Mouse (Mus musculus) hindbrain, embryonic 10.5 days (tissue): Measurements from ENCODE around the gene Zfp488. TPM values are rescaled to one million over a fixed set of nuclear protein-coding genes. Genes with fewer than 3 reads are reported as not detected.

ENCODE experiments used
- DNase-seq: peaks from one replicate; pipeline ENCODE4 v3.0.0-alpha.2; 2017; ENCODE audit warnings: low spot score
- H3K27ac ChIP-seq: fragments of 300-500 bp; sonication (generic); 2 replicates; pipeline ENCODE4 v1.5.1; 2016; ENCODE audit warnings: mild to moderate bottlenecking, moderate library complexity
- H3K27me3 ChIP-seq: fragments of 300-500 bp; sonication (generic); 2 replicates; pipeline ENCODE4 v1.6.1; 2016; ENCODE audit warnings: mild to moderate bottlenecking; ENCODE audit not compliant: poor library complexity, insufficient read depth, severe bottlenecking
- H3K36me3 ChIP-seq: fragments of 300-500 bp; sonication (generic); 2 replicates; pipeline ENCODE4 v1.6.1; 2016; ENCODE audit warnings: mild to moderate bottlenecking, moderate library complexity
- H3K4me1 ChIP-seq: fragments of 300-500 bp; sonication (generic); replicated peaks from 2 replicates; pipeline ENCODE4 v1.6.1; 2016; ENCODE audit warnings: mild to moderate bottlenecking
- H3K4me3 ChIP-seq: fragments of 300-500 bp; sonication (generic); 2 replicates; pipeline ENCODE4 v1.5.1; 2016; ENCODE audit warnings: mild to moderate bottlenecking, moderate library complexity
- H3K9me3 ChIP-seq: fragments of 300-500 bp; sonication (generic); 2 replicates; pipeline ENCODE4 v1.6.1; 2016; ENCODE audit warnings: mild to moderate bottlenecking, moderate library complexity
- WGBS: fragments of 180-500 bp; shearing (Covaris S2); methylation state at CpG from one replicate; pipeline ENCODE4 v1.1.7; 2016; 5-methylcytosine and 5-hydroxymethylcytosine counted together
- polyA plus RNA-seq: library from polyadenylated mRNA; unstranded; fragments of >200 nt; fragmentation: Nextera tagmentation; extraction: Ambion mirVana; gene quantifications from 2 replicates; pipeline ENCODE4 v1.2.1, GENCODE M21; 2016

Zfp488 gene
- polyA plus RNA-seq, 1 experiment from 2014 or later, result 0.16 TPM

GRCm38 (mm10) chr14:33977748-33978147 is 816 bp downstream of the Zfp488 start:
- no peaks in the 10 kb centered on the region for H3K9me3 ChIP-seq
- DNase-seq, result no peak
- H3K27me3 ChIP-seq, result peaks cover 23% of the 10 kb centered on the region
- 31% methylated on average over 7 of the region's 7 CpGs for WGBS
- H3K36me3 ChIP-seq, result no peaks in the 10 kb centered on the region
- H3K4me1 ChIP-seq, result peaks cover 24% of the 10 kb centered on the region
- H3K4me3 ChIP-seq, result no peak overlapping the region; the same call in 1 of the 2 replicates
- H3K27ac ChIP-seq, result no peak overlapping the region

- peaks cover 22% of the 10 kb centered on the region for H3K27me3 ChIP-seq
- no peak for DNase-seq
- H3K27ac ChIP-seq, result no peak overlapping the region
- no peaks in the 10 kb centered on the region for H3K9me3 ChIP-seq
- 50% methylated on average over 5 of the region's 5 CpGs for WGBS
- H3K4me3 ChIP-seq, result no peak overlapping the region
- H3K36me3 ChIP-seq, result no peaks in the 10 kb centered on the region
- peaks cover 24% of the 10 kb centered on the region for H3K4me1 ChIP-seq
These were observed 3.8 kb downstream of the Zfp488 start for GRCm38 (mm10) chr14:33974752-33975151.

- Histone ChIP-seq H3K4me3 (no peak overlapping the region), H3K27me3 (peaks cover 2% of the 10 kb centered on the region; the same call in 1 of the 2 replicates), H3K27ac (no peak overlapping the region), H3K9me3 (no peaks in the 10 kb centered on the region), H3K36me3 (no peaks in the 10 kb centered on the region), H3K4me1 (peaks cover 10% of the 10 kb centered on the region; the same call in 1 of the 2 replicates)
- no peak for DNase-seq
- WGBS, result 46% methylated on average over 7 of the region's 7 CpGs
These were observed 5.9 kb downstream of the Zfp488 start for GRCm38 (mm10) chr14:33972679-33973078.

- H3K27me3 ChIP-seq, result no peaks in the 10 kb centered on the region
- no peaks in the 10 kb centered on the region for H3K4me1 ChIP-seq
- H3K27ac ChIP-seq, result no peak overlapping the region
- WGBS, result 64% methylated on average over 7 of the region's 7 CpGs
- DNase-seq, result no peak
- H3K4me3 ChIP-seq, result no peak overlapping the region
- H3K36me3 ChIP-seq, result no peaks in the 10 kb centered on the region
- no peaks in the 10 kb centered on the region for H3K9me3 ChIP-seq
These were observed 12.9 kb downstream of the Zfp488 start for GRCm38 (mm10) chr14:33965675-33966074.

GRCm38 (mm10) chr14:33959341-33959740 is 19.2 kb downstream of the Zfp488 start:
- H3K4me3 ChIP-seq, result no peak overlapping the region
- H3K4me1 ChIP-seq, result no peaks in the 10 kb centered on the region
- no peaks in the 10 kb centered on the region for H3K36me3 ChIP-seq
- WGBS, result 15% methylated on average over 9 of the region's 9 CpGs
- H3K27me3 ChIP-seq, result no peaks in the 10 kb centered on the region
- DNase-seq, result peak; percentile 32
- no peak overlapping the region for H3K27ac ChIP-seq
- no peaks in the 10 kb centered on the region for H3K9me3 ChIP-seq

- 74% methylated on average over 3 of the region's 3 CpGs for WGBS
These were observed 19.7 kb downstream of the Zfp488 start for GRCm38 (mm10) chr14:33958841-33959240.

GRCm38 (mm10) chr14:33958186-33958585 is 20.4 kb downstream of the Zfp488 start:
- H3K9me3 ChIP-seq, result no peaks in the 10 kb centered on the region
- no peak for DNase-seq
- H3K27ac ChIP-seq, result no peak overlapping the region
- no peaks in the 10 kb centered on the region for H3K4me1 ChIP-seq
- no peak overlapping the region for H3K4me3 ChIP-seq
- no peaks in the 10 kb centered on the region for H3K36me3 ChIP-seq
- no peaks in the 10 kb centered on the region for H3K27me3 ChIP-seq
- WGBS, result 93% methylated on average over 4 of the region's 4 CpGs

More at GRCm38 (mm10) chr14:33958841-33959240, 19.7 kb downstream of the Zfp488 start:
- Histone ChIP-seq H3K9me3 (no peaks in the 10 kb centered on the region), H3K27me3 (no peaks in the 10 kb centered on the region), H3K27ac (no peak overlapping the region), H3K4me3 (no peak overlapping the region), H3K4me1 (no peaks in the 10 kb centered on the region), H3K36me3 (no peaks in the 10 kb centered on the region)
- no peak for DNase-seq

- H3K27me3 ChIP-seq, result no peaks in the 10 kb centered on the region
- 78% methylated on average over 13 of the region's 13 CpGs for WGBS
These were observed 22.5 kb downstream of the Zfp488 start for GRCm38 (mm10) chr14:33956055-33956454.

GRCm38 (mm10) chr14:33953761-33954160 is 24.8 kb downstream of the Zfp488 start, which contains the start of gene Rbp3:
Gene Rbp3 (plus strand): TSS chr14:33954003.
- H3K27me3 ChIP-seq, result no peaks in the 10 kb centered on the region

More at GRCm38 (mm10) chr14:33956055-33956454, 22.5 kb downstream of the Zfp488 start:
- no peak overlapping the region for H3K4me3 ChIP-seq
- H3K36me3 ChIP-seq, result no peaks in the 10 kb centered on the region
- DNase-seq, result no peak
- H3K9me3 ChIP-seq, result no peaks in the 10 kb centered on the region
- H3K27ac ChIP-seq, result no peak overlapping the region
- no peaks in the 10 kb centered on the region for H3K4me1 ChIP-seq

GRCm38 (mm10) chr14:33952233-33952981 is 26.2 kb downstream of the Zfp488 start:
- H3K4me1 ChIP-seq, result no peaks in the 10 kb centered on the region
- no peak overlapping the region for H3K4me3 ChIP-seq
- no peak overlapping the region for H3K27ac ChIP-seq
- H3K27me3 ChIP-seq, result no peaks in the 10 kb centered on the region
- WGBS, result 56% methylated on average over 6 of the region's 6 CpGs
- no peak for DNase-seq
- H3K9me3 ChIP-seq, result no peaks in the 10 kb centered on the region
- H3K36me3 ChIP-seq, result no peaks in the 10 kb centered on the region

More at GRCm38 (mm10) chr14:33953761-33954160, 24.8 kb downstream of the Zfp488 start, which contains the start of gene Rbp3:
- no peak within 1 kb of the TSS for H3K27ac ChIP-seq
- 89% methylated on average over 5 of the region's 5 CpGs for WGBS
- H3K36me3 ChIP-seq, result no peaks in the 10 kb centered on the region
- H3K4me1 ChIP-seq, result no peaks in the 10 kb centered on the region
- no peaks in the 10 kb centered on the region for H3K9me3 ChIP-seq
- no peak for DNase-seq
- no peak within 1 kb of the TSS for H3K4me3 ChIP-seq

GRCm38 (mm10) chr14:33946125-33946524 is 32.4 kb downstream of the Zfp488 start:
- 83% methylated on average over 6 of the region's 6 CpGs for WGBS
- DNase-seq, result no peak
- Histone ChIP-seq H3K27ac (no peak overlapping the region), H3K4me1 (no peaks in the 10 kb centered on the region), H3K9me3 (no peaks in the 10 kb centered on the region), H3K4me3 (no peak overlapping the region), H3K36me3 (no peaks in the 10 kb centered on the region), H3K27me3 (no peaks in the 10 kb centered on the region)

- H3K36me3 ChIP-seq, result no peaks in the 10 kb centered on the region
- no peaks in the 10 kb centered on the region for H3K9me3 ChIP-seq
- H3K27ac ChIP-seq, result no peak overlapping the region
- no peak overlapping the region for H3K4me3 ChIP-seq
- no peaks in the 10 kb centered on the region for H3K27me3 ChIP-seq
- WGBS, result 77% methylated on average over 5 of the region's 5 CpGs
- H3K4me1 ChIP-seq, result 0 out of 2 replicates have a peak, but pooled peaks cover 3% of the 10 kb centered on the region
- no peak for DNase-seq
These were observed 36.3 kb downstream of the Zfp488 start for GRCm38 (mm10) chr14:33942222-33942621.

GRCm38 (mm10) chr14:33940739-33941138 is 37.8 kb downstream of the Zfp488 start, which contains the start of gene Gdf2:
Gene Gdf2 (plus strand): TSS chr14:33941039.
- H3K27me3 ChIP-seq, result 0 out of 2 replicates have a peak, but pooled peaks cover 4% of the 10 kb centered on the region
- no peak within 1 kb of the TSS for H3K27ac ChIP-seq

More at GRCm38 (mm10) chr14:33940739-33941138, 37.8 kb downstream of the Zfp488 start, which contains the start of gene Gdf2:
- no peak for DNase-seq
- 74% methylated on average over 8 of the region's 8 CpGs for WGBS
- Histone ChIP-seq H3K9me3 (no peaks in the 10 kb centered on the region), H3K36me3 (no peaks in the 10 kb centered on the region), H3K4me1 (0 out of 2 replicates have a peak, but pooled peaks cover 3% of the 10 kb centered on the region), H3K4me3 (no peak within 1 kb of the TSS)
